Mouse (Mus musculus) CD4-positive, CD25-positive, alpha-beta regulatory T cell, adult 4 months (primary cell): Measurements from ENCODE around the gene Gtf2f1. TPM values are rescaled to one million over a fixed set of nuclear protein-coding genes. Genes with fewer than 3 reads are reported as not detected.
A peak's percentile ranks its signal among the peaks of the same experiment; 100 is the strongest.

ENCODE experiments used
- ATAC-seq: one replicate; pipeline ENCODE4 v1.8.0; 2017
- polyA plus RNA-seq, 2 experiments: library from polyadenylated mRNA; unstranded; fragments of 100-300 nt; shearing (Covaris generic); gene quantifications; one replicate each; pipeline ENCODE4 v1.2.1; 2017

The Gtf2f1 gene
- polyA plus RNA-seq, 2 experiments from 2014 or later, result 72.1 to 102 TPM

GRCm38 (mm10) chr17:56973956-56974707 lies 37.0 kb downstream of the Gtf2f1 start:
- ATAC-seq, result no peak

GRCm38 (mm10) chr17:56970081-56970480 lies 41.0 kb downstream of the Gtf2f1 start:
- ATAC-seq, result no peak

GRCm38 (mm10) chr17:56969321-56969720 lies 41.8 kb downstream of the Gtf2f1 start:
- ATAC-seq, result no peak

- ATAC-seq, result no peak
Measured at GRCm38 (mm10) chr17:56963646-56964045, 47.4 kb downstream of the Gtf2f1 start.

GRCm38 (mm10) chr17:56962642-56963405 lies 48.3 kb downstream of the Gtf2f1 start:
- no peak for ATAC-seq

GRCm38 (mm10) chr17:56961880-56962279 lies 49.2 kb downstream of the Gtf2f1 start:
- ATAC-seq, result no peak

GRCm38 (mm10) chr17:56958667-56959066 lies 52.4 kb downstream of the Gtf2f1 start:
- no peak for ATAC-seq

GRCm38 (mm10) chr17:56957763-56958429 lies 53.2 kb downstream of the Gtf2f1 start:
- ATAC-seq, result peak; percentile 51

- ATAC-seq, result no peak
Measured at GRCm38 (mm10) chr17:56954871-56955270, 56.2 kb downstream of the Gtf2f1 start.

Other genes starting within 250 kb of the Gtf2f1 start
- gene Dus3l, start 246.5 kb downstream of the Gtf2f1 start, polyA plus RNA-seq, result 10 to 100 TPM; 30.3 to 41.2 TPM
- gene Prr22, start 241.0 kb downstream of the Gtf2f1 start, polyA plus RNA-seq, result 1 to 10 TPM in 1 of 2 experiments, under 1 TPM in 1; 0.24 to 1.1 TPM
- gene Rfx2, start 180.3 kb downstream of the Gtf2f1 start, polyA plus RNA-seq, result 1 to 10 TPM; 1.2 to 2.1 TPM
- under 1 TPM in 1 of 2 experiments, not detected in 1; 0.12 TPM for gene Acsbg2, start 136.8 kb downstream of the Gtf2f1 start, polyA plus RNA-seq
- gene 1700061G19Rik, start 135.8 kb downstream of the Gtf2f1 start, polyA plus RNA-seq, result under 1 TPM in 1 of 2 experiments, not detected in 1; 0.31 TPM
- gene Mllt1, start 75.9 kb downstream of the Gtf2f1 start, polyA plus RNA-seq, result 1 to 10 TPM; 4.5 to 7.0 TPM
- under 1 TPM in 1 of 2 experiments, not detected in 1; 0.16 TPM for gene Acer1, start 29.2 kb downstream of the Gtf2f1 start, polyA plus RNA-seq
- gene Clpp, start 21.0 kb downstream of the Gtf2f1 start, polyA plus RNA-seq, result 100 to 1,000 TPM; 108 to 110 TPM
- gene Alkbh7, start 13.9 kb downstream of the Gtf2f1 start, polyA plus RNA-seq, result 10 to 100 TPM; 21.6 to 25.1 TPM
- not detected for gene Pspn, start 11.3 kb downstream of the Gtf2f1 start, polyA plus RNA-seq
- gene Gm17949, start 181 bp upstream of the Gtf2f1 start, polyA plus RNA-seq, result 1 to 10 TPM in 1 of 2 experiments, not detected in 1; 1.5 TPM
- 10 to 100 TPM; 16.0 to 29.4 TPM for gene Khsrp, start 20.2 kb upstream of the Gtf2f1 start, polyA plus RNA-seq
- not detected for gene Slc25a41, start 30.4 kb upstream of the Gtf2f1 start, polyA plus RNA-seq
- 1 to 10 TPM; 2.1 to 2.9 TPM for gene Crb3, start 47.8 kb upstream of the Gtf2f1 start, polyA plus RNA-seq
- gene Slc25a23, start 48.6 kb upstream of the Gtf2f1 start, polyA plus RNA-seq, result 1 to 10 TPM; 2.3 to 3.4 TPM
- 100 to 1,000 TPM; 215 to 337 TPM for gene Dennd1c, start 67.2 kb upstream of the Gtf2f1 start, polyA plus RNA-seq
- 1 to 10 TPM; 4.3 to 7.8 TPM for gene Tubb4a, start 76.5 kb upstream of the Gtf2f1 start, polyA plus RNA-seq
- 10 to 100 TPM in 1 of 2 experiments, 1 to 10 TPM in 1; 8.2 to 11.9 TPM for gene Tnfsf9, start 94.0 kb upstream of the Gtf2f1 start, polyA plus RNA-seq
- under 1 TPM in 1 of 2 experiments, not detected in 1; 0.52 TPM for gene Cd70, start 138.5 kb upstream of the Gtf2f1 start, polyA plus RNA-seq
- gene Tnfsf14, start 182.9 kb upstream of the Gtf2f1 start, polyA plus RNA-seq, result 10 to 100 TPM in 1 of 2 experiments, 1 to 10 TPM in 1; 5.9 to 11.7 TPM
- gene C3, start 216.8 kb upstream of the Gtf2f1 start, polyA plus RNA-seq, result 1 to 10 TPM in 1 of 2 experiments, under 1 TPM in 1; 0.85 to 1.3 TPM
- gene Gpr108, start 237.2 kb upstream of the Gtf2f1 start, polyA plus RNA-seq, result 10 to 100 TPM; 62.0 to 94.4 TPM
- 1 to 10 TPM; 2.6 to 3.6 TPM for gene Trip10, start 238.2 kb upstream of the Gtf2f1 start, polyA plus RNA-seq